Mouse (Mus musculus): Measurements from ENCODE around the gene Stard5. TPM values are rescaled to one million over a fixed set of nuclear protein-coding genes. Genes with fewer than 3 reads are reported as not detected.

Gene Stard5
- polyA plus RNA-seq, 1 experiment = 37.0 TPM

- Histone ChIP-seq H3K4me3 (ENCODE audit: insufficient read depth, low read length) (peak overlapping the region; percentile 77), H3K27ac (ENCODE audit: insufficient read depth, low read depth, low read length) (0 out of 2 replicates have a peak overlapping the region, but pooled peaks have one; percentile 11), H3K4me1 (ENCODE audit: control insufficient read depth, insufficient read depth, low read length) (peaks cover 26% of the 10 kb centered on the region)
- TF ChIP-seq CTCF (IDR thresholded peaks at IDR 0.05; ENCODE audit: low read depth, low read length) = no peak
- no peak for TF ChIP-seq POLR2A (IDR thresholded peaks at IDR 0.05; ENCODE audit: borderline replicate concordance, low read depth, low read length)
Measured at GRCm38 (mm10) chr7:83631073-83631827, 509 bp upstream of the Stard5 start.

- Histone ChIP-seq H3K4me1 (ENCODE audit: control insufficient read depth, insufficient read depth, low read length) (peaks cover 26% of the 10 kb centered on the region), H3K4me3 (ENCODE audit: insufficient read depth, low read length) (peak overlapping the region; percentile 91), H3K27ac (ENCODE audit: insufficient read depth, low read depth, low read length) (peak overlapping the region; percentile 27; the same call in 1 of the 2 replicates)
- TF ChIP-seq CTCF (IDR thresholded peaks at IDR 0.05; ENCODE audit: low read depth, low read length) (no peak), POLR2A (IDR thresholded peaks at IDR 0.05; ENCODE audit: borderline replicate concordance, low read depth, low read length) (no peak)
Measured at GRCm38 (mm10) chr7:83632682-83633120, 942 bp downstream of the Stard5 start.

GRCm38 (mm10) chr7:83633856-83634255 is 2.1 kb downstream of the Stard5 start:
- no peak for TF ChIP-seq CTCF (IDR thresholded peaks at IDR 0.05; ENCODE audit: low read depth, low read length)
- TF ChIP-seq POLR2A (IDR thresholded peaks at IDR 0.05; ENCODE audit: borderline replicate concordance, low read depth, low read length) = no peak
- H3K27ac ChIP-seq (ENCODE audit: insufficient read depth, low read depth, low read length) = no peak overlapping the region
- H3K4me3 ChIP-seq (ENCODE audit: insufficient read depth, low read length) = no peak overlapping the region
- H3K4me1 ChIP-seq (ENCODE audit: control insufficient read depth, insufficient read depth, low read length) = peaks cover 26% of the 10 kb centered on the region

- Histone ChIP-seq H3K27ac (ENCODE audit: insufficient read depth, low read depth, low read length) (no peak overlapping the region), H3K4me3 (ENCODE audit: insufficient read depth, low read length) (no peak overlapping the region), H3K4me1 (ENCODE audit: control insufficient read depth, insufficient read depth, low read length) (peaks cover 29% of the 10 kb centered on the region)
- TF ChIP-seq CTCF (IDR thresholded peaks at IDR 0.05; ENCODE audit: low read depth, low read length) (no peak), POLR2A (IDR thresholded peaks at IDR 0.05; ENCODE audit: borderline replicate concordance, low read depth, low read length) (no peak)
Measured at GRCm38 (mm10) chr7:83635726-83636125, 4.0 kb downstream of the Stard5 start.

- H3K4me3 ChIP-seq (ENCODE audit: insufficient read depth, low read length) = no peak overlapping the region
- peaks cover 26% of the 10 kb centered on the region for H3K4me1 ChIP-seq (ENCODE audit: control insufficient read depth, insufficient read depth, low read length)
- H3K27ac ChIP-seq (ENCODE audit: insufficient read depth, low read depth, low read length) = no peak overlapping the region
- TF ChIP-seq CTCF (IDR thresholded peaks at IDR 0.05; ENCODE audit: low read depth, low read length) = no peak
- no peak for TF ChIP-seq POLR2A (IDR thresholded peaks at IDR 0.05; ENCODE audit: borderline replicate concordance, low read depth, low read length)
Measured at GRCm38 (mm10) chr7:83636425-83636824, 4.7 kb downstream of the Stard5 start.

- H3K4me1 ChIP-seq (ENCODE audit: control insufficient read depth, insufficient read depth, low read length) = peaks cover 20% of the 10 kb centered on the region
- TF ChIP-seq CTCF (IDR thresholded peaks at IDR 0.05; ENCODE audit: low read depth, low read length) (no peak), POLR2A (IDR thresholded peaks at IDR 0.05; ENCODE audit: borderline replicate concordance, low read depth, low read length) (no peak)
- H3K27ac ChIP-seq (ENCODE audit: insufficient read depth, low read depth, low read length) = no peak overlapping the region
- no peak overlapping the region for H3K4me3 ChIP-seq (ENCODE audit: insufficient read depth, low read length)
Measured at GRCm38 (mm10) chr7:83637781-83638583, 6.2 kb downstream of the Stard5 start.

GRCm38 (mm10) chr7:83639084-83639483 is 7.3 kb downstream of the Stard5 start:
- Histone ChIP-seq H3K27ac (ENCODE audit: insufficient read depth, low read depth, low read length) (no peak overlapping the region), H3K4me1 (ENCODE audit: control insufficient read depth, insufficient read depth, low read length) (peaks cover 9% of the 10 kb centered on the region), H3K4me3 (ENCODE audit: insufficient read depth, low read length) (no peak overlapping the region)
- TF ChIP-seq POLR2A (IDR thresholded peaks at IDR 0.05; ENCODE audit: borderline replicate concordance, low read depth, low read length) (no peak), CTCF (IDR thresholded peaks at IDR 0.05; ENCODE audit: low read depth, low read length) (no peak)

- Histone ChIP-seq H3K27ac (ENCODE audit: insufficient read depth, low read depth, low read length) (no peak overlapping the region), H3K4me3 (ENCODE audit: insufficient read depth, low read length) (no peak overlapping the region), H3K4me1 (ENCODE audit: control insufficient read depth, insufficient read depth, low read length) (peaks cover 11% of the 10 kb centered on the region)
- TF ChIP-seq POLR2A (IDR thresholded peaks at IDR 0.05; ENCODE audit: borderline replicate concordance, low read depth, low read length) (no peak), CTCF (IDR thresholded peaks at IDR 0.05; ENCODE audit: low read depth, low read length) (no peak)
Measured at GRCm38 (mm10) chr7:83640581-83640980, 8.8 kb downstream of the Stard5 start.

GRCm38 (mm10) chr7:83641163-83641562 is 9.4 kb downstream of the Stard5 start:
- Histone ChIP-seq H3K27ac (ENCODE audit: insufficient read depth, low read depth, low read length) (no peak overlapping the region), H3K4me1 (ENCODE audit: control insufficient read depth, insufficient read depth, low read length) (peaks cover 17% of the 10 kb centered on the region), H3K4me3 (ENCODE audit: insufficient read depth, low read length) (no peak overlapping the region)
- TF ChIP-seq POLR2A (IDR thresholded peaks at IDR 0.05; ENCODE audit: borderline replicate concordance, low read depth, low read length) = no peak

GRCm38 (mm10) chr7:83643581-83643980 is 11.8 kb downstream of the Stard5 start:
- Histone ChIP-seq H3K4me3 (ENCODE audit: insufficient read depth, low read length) (no peak overlapping the region), H3K4me1 (ENCODE audit: control insufficient read depth, insufficient read depth, low read length) (peaks cover 38% of the 10 kb centered on the region), H3K27ac (ENCODE audit: insufficient read depth, low read depth, low read length) (no peak overlapping the region)
- no peak for TF ChIP-seq POLR2A (IDR thresholded peaks at IDR 0.05; ENCODE audit: borderline replicate concordance, low read depth, low read length)
- no peak for TF ChIP-seq CTCF (IDR thresholded peaks at IDR 0.05; ENCODE audit: low read depth, low read length)
